Mouse (Mus musculus): ENCODE results near the gene Rnf2. TPM values are rescaled to one million over a fixed set of nuclear protein-coding genes. Genes with fewer than 3 reads are reported as not detected.
"Not testable (repeated sequence)": the region's sequence is repeated elsewhere in the genome, so short reads cannot be mapped to it uniquely, and the experiment has no call there.

Rnf2 gene
- polyA plus RNA-seq, 1 experiment: not detected

GRCm38 (mm10) chr1:151494711-151495110, 6.0 kb downstream of the Rnf2 start:
- Histone ChIP-seq H3K4me1 (ENCODE audit: control insufficient read depth, insufficient read depth, low read length) (no peaks in the 10 kb centered on the region), H3K4me3 (ENCODE audit: insufficient read depth, low read depth, low read length) (no peak overlapping the region), H3K27ac (ENCODE audit: insufficient read depth, low read depth, low read length) (no peak overlapping the region)
- 60% methylated on average over 6 of the region's 6 CpGs for WGBS
- TF ChIP-seq CTCF (IDR thresholded peaks at IDR 0.05; ENCODE audit: insufficient read depth, low read depth, low read length) (no peak), POLR2A (IDR thresholded peaks at IDR 0.05; ENCODE audit: insufficient read depth, low read depth, low read length) (no peak)

- no peak for TF ChIP-seq POLR2A (IDR thresholded peaks at IDR 0.05; ENCODE audit: insufficient read depth, low read depth, low read length)
- TF ChIP-seq CTCF (IDR thresholded peaks at IDR 0.05; ENCODE audit: insufficient read depth, low read depth, low read length): no peak
- H3K4me3 ChIP-seq (ENCODE audit: insufficient read depth, low read depth, low read length): no peak overlapping the region
- no peaks in the 10 kb centered on the region for H3K4me1 ChIP-seq (ENCODE audit: control insufficient read depth, insufficient read depth, low read length)
- no peak overlapping the region for H3K27ac ChIP-seq (ENCODE audit: insufficient read depth, low read depth, low read length)
Observed at GRCm38 (mm10) chr1:151493826-151494225, 6.9 kb downstream of the Rnf2 start.

DNA sequence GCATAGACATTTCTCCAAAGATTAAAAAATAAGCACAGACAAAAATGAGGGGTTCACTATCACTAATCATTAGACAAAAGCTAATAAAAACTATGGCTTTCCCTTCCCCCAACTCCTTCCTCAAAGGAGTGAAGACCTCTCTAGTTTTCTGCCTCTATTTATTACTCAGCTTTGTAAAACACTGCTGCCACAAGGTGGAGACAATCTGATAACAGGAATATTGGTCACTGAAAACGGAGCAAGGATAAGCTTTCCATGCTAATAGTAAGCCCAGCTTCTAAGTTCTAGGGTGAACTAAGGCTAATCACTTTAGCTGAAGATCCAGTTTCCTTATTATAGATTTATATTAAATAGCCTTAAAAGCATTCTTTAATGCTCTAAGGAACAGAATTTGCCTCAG, 8.3 kb downstream of the Rnf2 start:
- H3K4me1 ChIP-seq (ENCODE audit: control insufficient read depth, insufficient read depth, low read length): no peaks in the 10 kb centered on the region
- no peak overlapping the region for H3K4me3 ChIP-seq (ENCODE audit: insufficient read depth, low read depth, low read length)
- TF ChIP-seq POLR2A (IDR thresholded peaks at IDR 0.05; ENCODE audit: insufficient read depth, low read depth, low read length): no peak
- TF ChIP-seq CTCF (IDR thresholded peaks at IDR 0.05; ENCODE audit: insufficient read depth, low read depth, low read length): no peak
- 29% methylated on average over 1 of the region's 1 CpGs for WGBS
- no peak overlapping the region for H3K27ac ChIP-seq (ENCODE audit: insufficient read depth, low read depth, low read length)

DNA sequence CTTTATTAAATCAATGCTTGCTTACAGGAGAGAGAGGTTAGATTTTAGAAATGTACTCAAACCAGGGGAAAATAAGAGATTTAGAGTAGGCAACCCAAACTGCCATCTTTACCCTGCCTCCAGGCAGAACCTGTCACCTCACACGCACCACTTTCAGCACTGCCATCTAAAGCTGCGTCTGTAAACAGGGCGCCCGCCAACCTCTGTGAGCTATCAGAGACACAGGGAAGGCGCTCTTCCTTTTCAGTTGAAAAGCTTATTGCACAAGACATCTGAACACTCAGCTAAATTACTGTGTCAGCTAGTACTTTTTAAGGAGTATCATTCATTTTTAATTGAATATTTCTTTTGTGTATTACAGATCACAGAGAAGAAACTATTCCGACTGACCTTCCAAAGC, 10.9 kb downstream of the Rnf2 start:
- Histone ChIP-seq H3K4me3 (ENCODE audit: insufficient read depth, low read depth, low read length) (no peak overlapping the region), H3K27ac (ENCODE audit: insufficient read depth, low read depth, low read length) (no peak overlapping the region), H3K4me1 (ENCODE audit: control insufficient read depth, insufficient read depth, low read length) (no peaks in the 10 kb centered on the region)
- TF ChIP-seq POLR2A (IDR thresholded peaks at IDR 0.05; ENCODE audit: insufficient read depth, low read depth, low read length) (no peak), CTCF (IDR thresholded peaks at IDR 0.05; ENCODE audit: insufficient read depth, low read depth, low read length) (no peak)
- 75% methylated on average over 6 of the region's 6 CpGs for WGBS

- WGBS: 92% methylated on average over 5 of the region's 5 CpGs
- no peak overlapping the region for H3K27ac ChIP-seq (ENCODE audit: insufficient read depth, low read depth, low read length)
- TF ChIP-seq POLR2A (IDR thresholded peaks at IDR 0.05; ENCODE audit: insufficient read depth, low read depth, low read length) (no peak), CTCF (IDR thresholded peaks at IDR 0.05; ENCODE audit: insufficient read depth, low read depth, low read length) (no peak)
- no peak overlapping the region for H3K4me3 ChIP-seq (ENCODE audit: insufficient read depth, low read depth, low read length)
- H3K4me1 ChIP-seq (ENCODE audit: control insufficient read depth, insufficient read depth, low read length): no peaks in the 10 kb centered on the region
Observed at GRCm38 (mm10) chr1:151484754-151485153, 16.0 kb downstream of the Rnf2 start.

- 82% methylated on average over 1 of the region's 1 CpGs for WGBS
- no peak overlapping the region for H3K4me3 ChIP-seq (ENCODE audit: insufficient read depth, low read depth, low read length)
- H3K4me1 ChIP-seq (ENCODE audit: control insufficient read depth, insufficient read depth, low read length): no peaks in the 10 kb centered on the region
- H3K27ac ChIP-seq (ENCODE audit: insufficient read depth, low read depth, low read length): no peak overlapping the region
- TF ChIP-seq POLR2A (IDR thresholded peaks at IDR 0.05; ENCODE audit: insufficient read depth, low read depth, low read length) (no peak), CTCF (IDR thresholded peaks at IDR 0.05; ENCODE audit: insufficient read depth, low read depth, low read length) (no peak)
Observed at GRCm38 (mm10) chr1:151483568-151483967, 17.2 kb downstream of the Rnf2 start.

- Histone ChIP-seq H3K4me1 (ENCODE audit: control insufficient read depth, insufficient read depth, low read length) (no peaks in the 10 kb centered on the region), H3K27ac (ENCODE audit: insufficient read depth, low read depth, low read length) (no peak overlapping the region), H3K4me3 (ENCODE audit: insufficient read depth, low read depth, low read length) (no peak overlapping the region)
- TF ChIP-seq CTCF (IDR thresholded peaks at IDR 0.05; ENCODE audit: insufficient read depth, low read depth, low read length) (no peak), POLR2A (IDR thresholded peaks at IDR 0.05; ENCODE audit: insufficient read depth, low read depth, low read length) (no peak)
- WGBS: 96% methylated on average over 1 of the region's 1 CpGs
Observed at GRCm38 (mm10) chr1:151482497-151482896, 18.3 kb downstream of the Rnf2 start.

DNA sequence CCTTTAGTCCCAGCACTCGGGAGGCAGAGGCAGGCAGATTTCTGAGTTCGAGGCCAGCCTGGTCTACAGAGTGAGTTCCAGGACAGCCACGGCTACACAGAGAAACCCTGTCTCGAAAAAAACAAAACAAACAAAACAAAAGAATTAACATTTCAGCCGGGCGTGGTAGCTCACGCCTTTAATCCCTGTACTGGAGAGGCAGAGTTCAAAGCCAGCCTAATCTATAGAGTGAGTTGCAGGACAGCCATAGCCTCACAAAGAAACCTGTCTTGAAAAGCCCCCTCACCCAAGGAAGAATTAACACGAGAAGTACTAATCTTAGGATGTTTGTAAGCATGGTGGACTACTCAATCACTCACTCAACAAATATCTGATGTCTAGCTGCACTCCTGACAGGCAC, 28.4 kb downstream of the Rnf2 start:
- 91% methylated on average over 8 of the region's 8 CpGs for WGBS
- H3K4me3 ChIP-seq (ENCODE audit: insufficient read depth, low read depth, low read length); H3K27ac ChIP-seq (ENCODE audit: insufficient read depth, low read depth, low read length); H3K4me1 ChIP-seq (ENCODE audit: control insufficient read depth, insufficient read depth, low read length): not testable (repeated sequence)

- H3K27ac ChIP-seq (ENCODE audit: insufficient read depth, low read depth, low read length): no peak overlapping the region
- no peak overlapping the region for H3K4me3 ChIP-seq (ENCODE audit: insufficient read depth, low read depth, low read length)
- no peak for TF ChIP-seq POLR2A (IDR thresholded peaks at IDR 0.05; ENCODE audit: insufficient read depth, low read depth, low read length)
- TF ChIP-seq CTCF (IDR thresholded peaks at IDR 0.05; ENCODE audit: insufficient read depth, low read depth, low read length): no peak
- no peaks in the 10 kb centered on the region for H3K4me1 ChIP-seq (ENCODE audit: control insufficient read depth, insufficient read depth, low read length)
- WGBS: 63% methylated on average over 7 of the region's 7 CpGs
Observed at GRCm38 (mm10) chr1:151471429-151471828, 29.3 kb downstream of the Rnf2 start.

- TF ChIP-seq CTCF (IDR thresholded peaks at IDR 0.05; ENCODE audit: insufficient read depth, low read depth, low read length): no peak
- no peak for TF ChIP-seq POLR2A (IDR thresholded peaks at IDR 0.05; ENCODE audit: insufficient read depth, low read depth, low read length)
- no peak overlapping the region for H3K27ac ChIP-seq (ENCODE audit: insufficient read depth, low read depth, low read length)
- H3K4me3 ChIP-seq (ENCODE audit: insufficient read depth, low read depth, low read length): no peak overlapping the region
- H3K4me1 ChIP-seq (ENCODE audit: control insufficient read depth, insufficient read depth, low read length): no peaks in the 10 kb centered on the region
- 88% methylated on average over 4 of the region's 4 CpGs for WGBS
Observed at GRCm38 (mm10) chr1:151466571-151466970, 34.2 kb downstream of the Rnf2 start.
